Mouse (Mus musculus) left cerebral cortex, adult 2 months (tissue): ENCODE measurements around the gene Dgka. TPM values are rescaled to one million over a fixed set of nuclear protein-coding genes. Genes with fewer than 3 reads are reported as not detected.

Experiments
- DNase-seq, 2 experiments: peaks; one replicate each; pipeline ENCODE4 v3.0.0; 2021 to 2022; ENCODE audit warnings: low spot score in 2 of 2, mixed read lengths in 1 of 2; ENCODE audit errors: extremely low spot score in 1 of 2
- H3K27ac ChIP-seq: fragments of 200-600 bp; 2 replicates; pipeline ENCODE4 v1.8.1; 2022
- H3K4me3 ChIP-seq: fragments of 200-600 bp; 2 replicates; pipeline ENCODE4 v1.8.1; 2022
- CTCF ChIP-seq: fragments of 200-600 bp; IDR thresholded peaks from 2 replicates; pipeline ENCODE4 v1.8.1; 2022; ENCODE audit warnings: antibody characterized with exemption, mild to moderate bottlenecking, moderate library complexity
- intact Hi-C: fragments of 180-260 bp; cut with DNase I; formaldehyde crosslinking; loops from one replicate; pipeline ENCODE4 v1.15.1; 2025
- long read RNA-seq, 2 experiments: library from polyadenylated mRNA; stranded (forward); transcript quantifications; one replicate each; pipeline ENCODE4 v2.0.0; 2021; ENCODE audit warnings: borderline mapping rate in 2 of 2
- total RNA-seq, 2 experiments: library from RNA; stranded (reverse); gene quantifications; 2 replicates each; pipeline ENCODE4 v1.2.3; 2021

Gene Dgka
- 1 to 10 TPM; 7.4 to 7.9 TPM for total RNA-seq
- long read RNA-seq, experiment 1, transcript Dgka-201 (24 exons, 2,834 nt) = major isoform, 5 of 10 reads
- long read RNA-seq, experiment 1, partial matches to known transcripts = 2 of 10 reads
- long read RNA-seq, experiment 1, other reads (novel, unspliced or antisense) = 3 of 10 reads
- long read RNA-seq, experiment 2, partial matches to known transcripts = 1 of 5 reads
- long read RNA-seq, experiment 2, other reads (novel, unspliced or antisense) = 4 of 5 reads

- peak within 1 kb of the TSS; percentile 54 for H3K27ac ChIP-seq
- no peak for DNase-seq
- peak within 1 kb of the TSS; percentile 83 for H3K4me3 ChIP-seq
- TF ChIP-seq CTCF = peak; percentile 54
- intact Hi-C loops = no loop called here
Observed at GRCm38 (mm10) chr10:128744680-128745601, at the start of gene Dgka. Dgka (minus strand) TSS chr10:128744855.

GRCm38 (mm10) chr10:128794391-128794790 lies 49.7 kb upstream of the Dgka start:
- TF ChIP-seq CTCF = no peak
- Histone ChIP-seq H3K4me3 (no peak overlapping the region), H3K27ac (no peak overlapping the region)
- intact Hi-C loops = no loop called here
- DNase-seq = no peak

GRCm38 (mm10) chr10:128793258-128793657 lies 48.6 kb upstream of the Dgka start:
- TF ChIP-seq CTCF = no peak
- no peak overlapping the region for H3K27ac ChIP-seq
- H3K4me3 ChIP-seq = no peak overlapping the region
- intact Hi-C loops = no loop called here
- DNase-seq = no peak

DNA sequence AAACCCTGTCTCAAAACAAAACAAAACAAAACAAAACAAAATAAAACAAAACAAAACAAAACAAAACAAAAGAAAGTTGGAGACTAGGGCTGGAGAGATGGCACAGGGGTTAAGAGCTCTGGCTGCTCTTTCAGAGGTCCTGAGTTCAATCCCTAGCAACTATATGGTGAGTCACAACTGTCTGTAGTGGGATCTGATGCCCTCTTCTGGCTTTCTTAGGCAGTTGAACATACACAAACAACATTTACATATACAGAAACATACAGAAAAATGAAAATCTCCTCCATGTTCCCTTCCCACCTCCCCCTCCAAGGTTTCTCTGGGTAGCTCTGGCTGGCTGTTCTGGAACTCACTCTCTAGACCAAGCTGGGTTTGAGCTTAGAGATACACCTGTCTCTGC lies 47.4 kb upstream of the Dgka start:
- Histone ChIP-seq H3K4me3 (no peak overlapping the region), H3K27ac (no peak overlapping the region)
- intact Hi-C loops = no loop called here
- no peak for DNase-seq
- no peak; the same call in 1 of the 2 replicates for TF ChIP-seq CTCF

- intact Hi-C loops = no loop called here
- no peak for DNase-seq
Observed at GRCm38 (mm10) chr10:128790398-128791124, 45.9 kb upstream of the Dgka start, which contains the start of gene Mmp19. Mmp19 (plus strand) TSS chr10:128790910.

GRCm38 (mm10) chr10:128780200-128780599 lies 35.5 kb upstream of the Dgka start:
- intact Hi-C loops = no loop called here
- H3K4me3 ChIP-seq = no peak overlapping the region
- H3K27ac ChIP-seq = no peak overlapping the region
- DNase-seq = no peak
- no peak for TF ChIP-seq CTCF

More at GRCm38 (mm10) chr10:128790398-128791124, 45.9 kb upstream of the Dgka start, which contains the start of gene Mmp19:
- H3K27ac ChIP-seq = no peak within 1 kb of the TSS
- no peak within 1 kb of the TSS for H3K4me3 ChIP-seq
- no peak for TF ChIP-seq CTCF

GRCm38 (mm10) chr10:128779011-128779795 lies 34.5 kb upstream of the Dgka start:
- Histone ChIP-seq H3K4me3 (no peak overlapping the region), H3K27ac (no peak overlapping the region; the same call in 1 of the 2 replicates)
- no peak for TF ChIP-seq CTCF
- intact Hi-C loops = no loop called here
- no peak for DNase-seq

GRCm38 (mm10) chr10:128778441-128778840 lies 33.8 kb upstream of the Dgka start:
- intact Hi-C loops = no loop called here
- no peak overlapping the region for H3K4me3 ChIP-seq
- no peak overlapping the region for H3K27ac ChIP-seq
- TF ChIP-seq CTCF = no peak
- no peak for DNase-seq

DNA sequence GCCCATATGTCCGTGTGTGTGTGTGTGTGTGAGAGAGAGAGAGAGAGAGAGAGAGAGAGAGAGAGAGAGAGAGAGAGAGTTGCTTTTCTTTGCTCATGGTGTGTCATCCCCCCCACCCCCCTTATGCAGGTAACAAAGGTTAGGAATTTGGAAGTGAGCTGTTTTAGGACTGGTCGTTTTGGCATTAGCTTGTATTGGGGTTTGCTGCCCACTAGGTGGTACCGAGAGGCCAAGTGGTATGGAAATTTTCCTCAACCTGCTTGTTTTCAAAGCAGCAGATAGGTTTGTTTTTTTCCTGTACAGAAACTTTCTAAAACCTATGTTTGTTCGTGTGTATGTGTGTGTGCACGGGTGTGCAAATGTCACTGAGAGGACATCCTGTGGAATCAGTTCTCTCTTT lies 29.0 kb upstream of the Dgka start:
- TF ChIP-seq CTCF = peak; percentile 8
- Histone ChIP-seq H3K4me3 (no peak overlapping the region), H3K27ac (no peak overlapping the region)
- intact Hi-C loops = no loop called here
- DNase-seq = no peak

DNA sequence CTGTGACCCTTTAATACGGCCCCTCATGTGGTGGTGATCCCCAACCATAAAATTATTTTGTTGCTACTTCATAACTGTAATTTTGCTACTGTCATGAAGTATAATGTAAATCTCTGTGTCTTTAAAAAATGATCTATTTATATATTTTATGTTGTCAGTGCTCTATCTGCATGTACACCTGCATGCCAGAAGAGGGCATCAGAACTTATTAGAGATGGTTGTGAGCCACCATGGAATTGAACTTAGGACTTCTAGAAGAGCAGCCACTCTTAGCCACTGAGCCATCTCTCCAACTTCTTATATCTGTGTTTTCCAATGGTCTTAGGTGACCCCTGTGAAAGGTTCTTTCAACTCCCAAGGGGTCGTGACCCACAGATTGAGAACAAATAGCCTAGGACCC lies 28.2 kb upstream of the Dgka start:
- no peak overlapping the region for H3K27ac ChIP-seq
- no peak for DNase-seq
- peak; percentile 47 for TF ChIP-seq CTCF
- H3K4me3 ChIP-seq = no peak overlapping the region
- intact Hi-C loops = no loop called here
